Mouse (Mus musculus): ENCODE data around the gene Smoc1. TPM values are rescaled to one million over a fixed set of nuclear protein-coding genes. Genes with fewer than 3 reads are reported as not detected.

Smoc1 gene
- total RNA-seq, 2 experiments from 2014 or later = 7.4 to 7.8 TPM

GRCm38 (mm10) chr12:81085244-81085643 is 58.6 kb downstream of the Smoc1 start:
- DNase-seq = no peak

GRCm38 (mm10) chr12:81088131-81088530 is 61.5 kb downstream of the Smoc1 start:
- no peak for DNase-seq

- no peak for DNase-seq
Measured at GRCm38 (mm10) chr12:81091641-81092040, 65.0 kb downstream of the Smoc1 start.

- DNase-seq = no peak
Measured at GRCm38 (mm10) chr12:81092641-81093040, 66.0 kb downstream of the Smoc1 start.

GRCm38 (mm10) chr12:81093211-81093610 is 66.6 kb downstream of the Smoc1 start:
- no peak for DNase-seq

GRCm38 (mm10) chr12:81094766-81095405 is 68.3 kb downstream of the Smoc1 start:
- DNase-seq = no peak

DNA sequence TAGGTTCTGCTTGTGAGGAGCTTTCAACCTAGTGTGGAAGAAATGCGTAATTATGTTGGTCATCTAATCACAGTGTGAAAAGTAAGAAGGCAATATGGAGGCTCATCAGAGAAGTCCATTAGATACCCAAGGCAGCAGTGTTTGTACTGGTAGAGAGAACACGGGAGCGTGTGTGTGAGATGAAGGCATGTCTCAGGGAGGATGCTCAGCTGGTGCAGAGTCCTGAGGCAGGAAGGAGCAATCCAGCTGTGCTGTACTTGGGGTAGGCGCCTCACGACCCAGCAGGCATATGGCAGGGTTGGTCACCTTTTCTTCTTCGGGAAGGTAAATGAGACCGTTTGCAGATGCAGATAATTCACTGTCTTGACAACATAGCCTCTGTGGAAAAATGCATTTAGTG is 70.7 kb downstream of the Smoc1 start:
- DNase-seq = no peak

DNA sequence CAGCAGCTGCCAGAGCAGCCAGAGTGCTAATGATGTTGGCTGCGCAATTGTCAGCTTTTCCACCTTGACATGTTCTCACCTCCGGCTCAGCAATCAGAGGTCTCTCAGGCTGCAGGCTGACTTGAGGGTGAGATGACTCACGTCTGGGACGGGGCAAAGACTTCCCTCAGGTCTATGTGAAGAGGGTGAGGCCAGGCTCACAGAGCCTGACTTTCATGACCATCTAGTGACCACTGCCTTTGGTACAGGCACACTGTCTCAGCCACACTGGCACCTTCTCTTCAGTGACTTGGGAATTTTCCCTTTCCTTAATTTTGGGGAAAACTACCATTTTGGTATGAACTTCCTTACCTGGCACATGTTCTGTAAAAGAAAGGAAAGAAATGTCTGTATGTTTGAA is 71.1 kb downstream of the Smoc1 start:
- DNase-seq = no peak

DNA sequence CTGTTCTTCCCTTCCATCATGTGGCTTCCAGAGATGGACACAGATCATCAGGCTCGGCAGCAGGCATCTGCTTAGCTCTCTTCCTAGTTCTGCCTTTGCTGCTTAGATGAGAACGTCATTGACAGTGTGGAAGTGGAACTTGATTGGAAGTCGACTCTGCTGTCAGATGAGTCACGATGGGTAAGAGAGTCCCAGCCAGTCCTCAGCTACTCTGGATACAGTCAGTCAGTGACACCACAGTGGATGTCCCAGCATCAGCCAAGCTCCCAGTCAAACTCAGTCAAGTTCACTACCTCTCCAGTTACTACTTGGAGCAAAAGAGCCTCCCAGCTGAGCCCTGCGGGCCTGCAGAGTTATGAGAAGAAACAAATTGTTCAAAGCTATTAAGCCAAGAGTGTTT is 72.6 kb downstream of the Smoc1 start:
- DNase-seq = no peak

DNA sequence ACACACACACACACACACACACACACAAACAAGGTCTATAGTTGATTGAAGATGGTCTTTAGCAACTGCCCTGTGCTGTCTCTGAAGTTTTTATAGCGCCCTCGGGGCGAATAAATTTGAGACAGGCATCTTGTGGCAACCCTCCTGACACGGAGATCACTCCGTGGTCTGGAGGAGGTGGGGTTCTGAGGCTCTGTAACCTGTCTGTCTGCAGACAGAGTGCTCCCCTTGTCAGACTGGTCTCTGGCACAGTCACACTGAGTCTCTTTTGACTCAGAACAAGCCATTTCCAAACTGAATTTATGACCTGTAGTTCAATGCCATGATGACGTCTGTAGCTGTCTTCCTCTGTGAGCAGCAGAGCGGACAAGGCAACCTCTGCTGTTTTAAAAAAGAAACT is 75.1 kb downstream of the Smoc1 start:
- no peak for DNase-seq

GRCm38 (mm10) chr12:81104546-81104945 is 77.9 kb downstream of the Smoc1 start:
- DNase-seq = no peak

DNA sequence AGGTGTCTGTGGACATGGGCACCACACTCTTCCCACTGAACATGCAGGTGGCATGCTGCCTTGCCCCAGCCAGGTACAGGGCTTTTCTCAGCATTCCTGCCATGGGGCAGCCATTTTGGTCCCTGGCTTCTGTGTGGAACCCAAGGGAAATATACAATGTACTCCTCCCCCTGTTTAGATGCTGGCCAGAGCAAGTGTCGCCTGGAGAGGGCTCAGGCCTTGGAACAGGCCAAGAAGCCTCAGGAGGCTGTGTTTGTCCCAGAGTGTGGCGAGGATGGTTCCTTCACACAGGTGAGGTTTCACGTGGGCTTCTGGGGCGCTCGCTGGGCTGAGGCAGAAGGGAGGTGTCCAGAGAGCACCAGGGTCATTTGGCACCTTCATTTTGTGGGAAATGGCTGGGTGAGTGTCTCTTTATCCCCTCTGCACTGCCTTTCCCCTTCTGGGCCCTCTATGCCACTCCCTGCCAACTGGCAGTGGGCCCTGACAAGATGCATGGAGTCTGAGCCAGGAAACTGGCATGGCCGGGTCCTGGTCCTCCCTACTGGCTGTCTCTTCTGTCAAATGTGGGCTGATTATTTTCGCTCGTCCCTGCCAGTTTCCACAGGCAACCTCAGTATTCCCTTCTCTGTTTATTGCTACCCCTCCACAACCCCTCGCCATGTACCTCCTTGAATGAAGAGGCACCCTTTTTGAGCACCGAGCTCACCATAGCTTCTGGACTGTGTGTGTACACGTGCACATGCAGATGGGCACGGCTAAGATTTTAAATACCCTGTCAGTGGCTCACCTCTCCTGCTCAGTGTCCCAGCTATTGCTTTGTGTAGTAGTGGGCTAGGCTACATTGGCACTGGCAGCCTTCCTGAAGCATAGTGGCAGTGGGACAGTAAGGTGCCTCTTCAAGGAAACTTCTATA is 79.4 kb downstream of the Smoc1 start:
- peak; percentile 37 to 39 for DNase-seq

- DNase-seq = no peak
Measured at GRCm38 (mm10) chr12:81107278-81108100, 80.9 kb downstream of the Smoc1 start.

DNA sequence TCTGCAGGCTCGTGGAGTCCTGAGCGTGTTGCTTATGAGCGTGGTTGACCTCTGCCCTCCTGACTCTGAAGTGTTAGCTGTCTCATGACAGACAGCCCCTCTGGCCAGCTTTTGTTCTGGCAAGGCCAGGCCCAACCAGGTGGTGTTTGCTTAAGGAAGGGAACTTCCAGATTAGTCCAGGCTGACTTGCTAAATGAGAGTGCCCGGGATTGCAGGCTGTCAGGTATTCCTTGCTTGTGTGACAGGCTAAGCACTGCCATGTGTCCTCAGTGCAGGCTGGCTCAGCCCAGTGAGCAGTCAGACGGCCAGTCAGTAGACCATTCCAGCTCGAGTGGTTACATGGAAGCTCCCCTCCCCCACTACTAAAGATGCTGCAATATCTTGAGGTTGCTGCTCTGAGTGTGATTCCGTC is 82.0 kb downstream of the Smoc1 start:
- no peak for DNase-seq

DNA sequence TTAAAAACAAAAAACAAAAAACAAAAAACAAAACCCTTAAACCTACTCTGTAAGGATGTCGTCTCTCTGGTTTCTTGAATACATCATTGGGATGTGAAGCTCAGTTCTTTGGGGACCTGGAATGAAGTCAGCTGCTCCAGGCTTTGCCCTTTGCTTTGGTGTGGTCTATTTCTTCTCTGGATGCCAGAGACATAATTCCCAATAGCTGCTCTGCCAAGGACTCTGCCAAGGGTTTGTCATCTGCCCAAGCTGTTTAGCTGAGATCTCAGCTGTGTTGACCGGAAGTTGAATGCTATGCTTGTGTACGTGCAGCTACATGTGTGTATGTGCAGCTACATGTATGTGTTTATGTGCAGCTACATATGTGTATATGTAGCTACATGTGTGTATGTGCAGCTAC is 83.4 kb downstream of the Smoc1 start:
- no peak for DNase-seq

GRCm38 (mm10) chr12:81112321-81112720 is 85.7 kb downstream of the Smoc1 start:
- DNase-seq = no peak

DNA sequence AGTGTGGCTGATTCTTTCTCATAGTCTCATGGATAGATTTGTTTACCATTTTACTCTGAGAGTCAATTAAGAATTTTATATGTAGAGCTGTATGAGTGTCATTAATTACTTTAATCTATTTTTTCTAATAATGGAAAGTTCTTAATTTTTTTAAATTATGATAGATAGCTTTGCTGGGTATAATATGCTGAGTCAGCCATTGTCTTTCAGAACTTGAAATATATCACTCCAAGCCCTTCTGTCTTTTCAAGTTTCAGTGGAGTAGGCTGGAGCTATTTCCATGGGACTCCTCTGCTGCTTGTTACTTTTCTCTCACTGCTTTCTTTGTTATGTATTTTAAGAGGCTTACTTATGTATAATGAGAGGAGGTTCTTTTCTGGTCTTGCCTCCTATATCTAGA is 93.7 kb downstream of the Smoc1 start:
- no peak for DNase-seq

DNA sequence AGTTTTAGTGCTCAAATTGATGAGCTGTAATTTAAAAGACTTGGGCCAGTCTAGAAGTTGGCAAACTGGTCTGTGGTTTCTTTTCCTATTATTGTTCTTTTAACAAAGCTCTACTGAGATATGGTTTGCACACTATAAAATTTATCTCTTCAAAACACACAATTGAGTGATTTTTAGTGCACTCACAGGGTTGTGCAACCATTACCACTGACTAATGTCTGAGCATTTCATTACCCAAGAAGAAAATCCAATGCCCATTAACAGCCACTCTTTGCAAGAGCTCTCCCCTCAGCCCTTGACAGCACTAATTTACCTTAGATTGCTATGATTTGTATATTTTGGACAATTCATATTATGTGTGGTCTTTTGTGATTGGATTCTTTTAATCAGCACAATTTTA is 97.2 kb downstream of the Smoc1 start:
- DNase-seq = no peak

DNA sequence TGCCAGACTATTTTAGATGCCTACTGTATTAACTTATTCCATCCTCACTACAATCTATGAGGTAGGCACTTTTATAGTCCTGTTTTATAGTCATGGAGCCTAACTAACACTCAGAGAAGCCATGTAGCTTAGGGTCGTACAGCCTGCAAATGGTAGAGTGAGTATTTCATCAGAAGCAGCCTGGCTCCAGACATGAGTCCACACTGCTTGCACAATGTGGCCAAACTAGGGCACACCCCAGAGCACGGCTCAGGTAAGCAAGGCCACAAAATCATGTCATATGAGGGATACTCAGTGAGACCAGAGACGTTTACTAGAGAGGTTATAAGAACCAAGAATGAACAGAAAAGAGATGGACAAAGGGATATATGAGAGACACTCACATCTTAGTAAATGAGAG is 100.2 kb downstream of the Smoc1 start:
- DNase-seq = no peak

GRCm38 (mm10) chr12:81128693-81129092 is 102.1 kb downstream of the Smoc1 start:
- no peak for DNase-seq

DNA sequence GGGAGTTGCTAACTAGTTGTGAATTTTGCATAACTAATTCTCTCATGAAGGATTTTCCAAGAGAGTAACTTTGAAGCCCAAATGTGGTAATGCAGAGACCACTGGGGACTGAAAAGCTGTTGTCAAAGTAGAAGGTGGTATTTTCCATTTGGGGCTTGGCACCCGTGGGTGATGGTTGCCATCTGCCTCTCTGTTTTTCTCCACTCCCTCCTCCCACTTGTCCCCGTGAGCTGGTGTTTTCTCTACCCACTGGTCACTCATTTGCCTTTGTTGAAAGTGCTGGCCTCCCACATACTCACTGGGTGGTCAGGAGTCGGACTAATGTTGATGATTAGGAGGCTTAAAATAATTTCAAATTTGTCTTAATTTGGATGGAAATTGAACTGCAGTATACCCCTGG is 104.1 kb downstream of the Smoc1 start:
- peak in 1 of 2 experiments; percentile 19 for DNase-seq

DNA sequence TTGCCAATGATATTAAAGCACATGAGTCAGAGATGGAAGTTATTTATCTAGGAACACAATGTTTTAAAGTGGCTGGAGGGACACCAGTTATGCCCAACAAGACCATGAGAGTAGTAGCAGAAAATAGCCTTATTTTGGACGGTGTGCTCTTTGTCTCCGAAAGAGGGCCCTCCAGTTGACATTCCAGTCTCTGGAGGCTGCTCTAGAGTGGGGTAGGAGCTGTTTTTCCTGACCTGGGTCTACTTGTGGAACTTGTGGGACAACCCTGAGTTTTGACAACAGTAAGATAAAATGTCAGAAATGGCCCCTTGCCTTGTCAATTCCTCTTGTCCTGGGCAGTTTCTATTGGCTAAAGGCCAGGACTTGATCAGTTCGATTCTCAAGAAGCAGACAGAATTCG is 104.5 kb downstream of the Smoc1 start:
- no peak for DNase-seq

DNA sequence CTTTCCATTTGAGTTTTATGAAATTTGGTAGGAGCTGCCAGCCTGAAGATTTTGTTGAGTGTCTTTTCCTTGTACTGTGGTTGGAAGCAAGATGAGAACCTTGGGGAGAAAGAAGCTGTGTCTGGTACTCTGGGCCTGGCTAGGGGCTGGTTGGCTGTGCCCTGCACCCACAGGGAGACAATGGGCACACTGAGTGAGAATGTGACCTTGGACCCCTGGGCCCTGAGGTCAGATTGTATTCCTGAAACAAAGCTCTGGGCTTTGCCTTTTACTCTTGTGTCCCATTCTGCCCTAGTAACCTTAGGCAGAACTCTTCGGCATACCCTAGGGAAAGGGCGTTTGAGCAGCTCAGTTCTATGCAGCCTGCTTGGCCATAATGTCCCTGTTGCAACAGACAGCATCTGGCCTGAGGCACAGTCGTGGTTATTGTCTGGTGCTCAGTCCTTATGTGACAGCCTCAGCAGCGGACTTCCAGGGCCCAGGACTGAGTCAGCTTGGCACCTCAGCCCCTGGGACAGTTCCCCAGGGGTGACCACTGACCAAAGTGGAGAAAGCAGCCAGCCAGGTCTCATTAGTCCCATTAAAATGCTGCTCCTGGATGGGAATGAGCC is 106.6 kb downstream of the Smoc1 start:
- no peak for DNase-seq

Data from layer of hippocampus, postnatal 36 days (tissue).